Mouse (Mus musculus) gastrocnemius, postnatal 36 days (tissue): ENCODE measurements around the gene Csn2. TPM values are rescaled to one million over a fixed set of nuclear protein-coding genes. Genes with fewer than 3 reads are reported as not detected.

ENCODE experiments used
- DNase-seq, 2 experiments: peaks; one replicate each; pipeline ENCODE4 v3.0.0; 2022
- intact Hi-C: fragments of 180-260 bp; cut with DNase I; formaldehyde crosslinking; loops from one replicate; pipeline ENCODE4 v1.15.1; 2025
- long read RNA-seq, 2 experiments: library from polyadenylated mRNA; stranded (forward); transcript quantifications; one replicate each; pipeline ENCODE4 v2.0.0; 2021
- total RNA-seq, 2 experiments: library from RNA; stranded (reverse); gene quantifications; 2 replicates each; pipeline ENCODE4 v1.2.3; 2021

Csn2 gene
- not detected for total RNA-seq
- long read RNA-seq, experiment 1 = 0 reads
- long read RNA-seq, experiment 2 = 0 reads

DNA sequence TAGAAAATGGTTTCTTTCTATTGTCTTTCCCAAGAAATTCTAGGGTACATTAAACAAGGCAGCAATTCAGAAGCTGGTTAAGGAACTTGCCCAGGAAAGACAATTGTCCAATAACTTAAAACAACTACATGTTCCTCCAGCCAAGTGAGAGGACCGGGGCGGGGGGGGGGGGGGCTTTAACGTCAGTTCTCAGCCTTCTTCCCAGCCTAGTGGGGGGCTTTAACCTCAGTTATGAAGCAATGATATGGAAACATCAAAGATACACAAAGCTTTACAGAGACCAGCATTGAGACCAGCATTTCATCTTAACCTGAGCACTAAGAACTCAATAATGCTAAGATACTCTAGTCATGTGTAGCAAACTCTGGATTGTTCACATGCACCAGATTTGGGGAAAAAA lies at the start of gene Csn2:
Csn2 (minus strand) TSS at position 101 of the 400 bp plus-strand sequence.
- intact Hi-C loops = no loop called here
- DNase-seq = no peak

DNA sequence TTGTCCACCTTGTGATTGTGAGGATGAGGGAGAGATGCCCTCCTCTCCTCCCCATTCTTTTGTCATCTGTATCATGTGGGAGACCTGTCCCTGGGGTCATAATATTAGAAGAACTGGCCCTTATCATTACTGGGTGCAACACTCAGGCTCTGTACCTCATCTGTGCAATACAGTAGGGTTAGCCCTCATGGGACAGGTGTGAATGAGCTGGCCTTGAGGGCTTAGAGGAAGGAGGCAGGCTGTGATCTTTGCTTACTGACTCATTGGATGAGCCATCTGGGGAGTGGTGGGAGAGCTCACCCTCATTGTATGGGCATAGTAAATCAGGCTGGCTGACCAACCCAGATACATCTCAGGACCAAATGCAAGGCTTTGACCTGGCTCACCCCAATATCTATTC lies 35.4 kb upstream of the Csn2 start:
- no peak for DNase-seq
- intact Hi-C loops = no loop called here

- intact Hi-C loops = no loop called here
- no peak for DNase-seq
Measured at GRCm38 (mm10) chr5:87705891-87706290, 6.5 kb upstream of the Csn2 start.

DNA sequence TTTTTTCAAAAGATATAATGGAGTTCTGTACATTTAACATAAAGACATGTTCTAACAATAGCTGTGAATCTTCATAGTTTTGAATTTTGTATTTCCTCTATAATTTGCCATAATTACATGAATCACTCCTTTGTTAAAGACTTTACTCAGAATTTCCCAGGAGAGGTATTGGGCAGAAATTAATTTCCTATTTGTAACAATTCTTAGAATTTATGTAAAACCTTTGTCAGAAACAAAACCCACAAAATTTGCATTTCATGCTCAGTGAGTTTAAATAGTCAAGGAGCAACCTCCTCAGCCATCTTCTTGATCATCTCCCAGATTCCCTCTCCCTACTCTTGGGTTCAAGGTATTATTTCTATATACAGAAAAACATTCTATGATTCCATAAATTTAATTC lies 33.5 kb downstream of the Csn2 start, which contains the start of gene Csn1s1:
Csn1s1 (plus strand) TSS at position 301 of the 400 bp plus-strand sequence.
- intact Hi-C loops = no loop called here
- DNase-seq = no peak

- intact Hi-C loops = no loop called here
- DNase-seq = no peak
Measured at GRCm38 (mm10) chr5:87642787-87643186, 56.6 kb downstream of the Csn2 start.

Other genes with a start within 250 kb of the Csn2 start
- gene Ugt2a2, start 217.4 kb downstream of the Csn2 start, total RNA-seq = not detected
- not detected for gene Gm43638, start 212.8 kb downstream of the Csn2 start, total RNA-seq
- gene Ugt2a1, start 208.8 kb downstream of the Csn2 start, total RNA-seq = not detected
- not detected for gene Sult1b1, start 161.4 kb downstream of the Csn2 start, total RNA-seq
- gene Sult1d1, start 130.6 kb downstream of the Csn2 start, total RNA-seq = not detected
- not detected for gene Sult1e1, start 108.0 kb downstream of the Csn2 start, total RNA-seq
- not detected for gene Csn1s1, start 33.4 kb downstream of the Csn2 start, total RNA-seq
- gene Csn1s2a, start 74.9 kb upstream of the Csn2 start, total RNA-seq = not detected
- not detected for gene Csn1s2b, start 108.5 kb upstream of the Csn2 start, total RNA-seq
- gene Prr27, start 126.1 kb upstream of the Csn2 start, total RNA-seq = not detected
- gene Odam, start 185.4 kb upstream of the Csn2 start, total RNA-seq = not detected
- gene Csn3, start 225.9 kb upstream of the Csn2 start, total RNA-seq = not detected